Mouse (Mus musculus) heart, embryonic 14.5 days (tissue): ENCODE data around the gene Ftl1. TPM values are rescaled to one million over a fixed set of nuclear protein-coding genes. Genes with fewer than 3 reads are reported as not detected.
"Not testable (repeated sequence)": the region's sequence is repeated elsewhere in the genome, so short reads cannot be mapped to it uniquely, and the experiment has no call there.

ENCODE experiments used
- ATAC-seq: fragments of 200-750 bp; cut with Nextera tagmentation; 2 replicates; pipeline ENCODE4 v1.8.0; 2017; ENCODE audit warnings: low read depth, moderate TSS enrichment; ENCODE audit not compliant: insufficient number of reproducible peaks, insufficient read depth, low FRiP score
- H3K27ac ChIP-seq, 2 experiments: fragments of 200-500 bp in 1 of 2; fragments of 300-500 bp in 1 of 2; sonication (generic) in 1 of 2; replicated peaks in 1 of 2; 2 replicates each; pipeline ENCODE4 v1.5.1; 2012 to 2014; ENCODE audit warnings: low read depth in 2 of 2, low read length in 2 of 2, control low read depth in 1 of 2, mild to moderate bottlenecking in 1 of 2, mixed read lengths in 1 of 2; ENCODE audit not compliant: control insufficient read depth in 1 of 2, insufficient read depth in 1 of 2
- H3K27me3 ChIP-seq: fragments of 300-500 bp; sonication (generic); 2 replicates; pipeline ENCODE4 v1.6.1; 2014; ENCODE audit warnings: mild to moderate bottlenecking, low read length, control low read depth; ENCODE audit not compliant: control insufficient read depth, insufficient read depth
- H3K36me3 ChIP-seq: fragments of 300-500 bp; sonication (generic); 2 replicates; pipeline ENCODE4 v1.6.1; 2014; ENCODE audit warnings: mild to moderate bottlenecking, control low read depth, low read length, mixed read lengths; ENCODE audit not compliant: control insufficient read depth, insufficient read depth
- H3K4me1 ChIP-seq, 2 experiments: fragments of 200-500 bp in 1 of 2; fragments of 300-500 bp in 1 of 2; sonication (generic) in 1 of 2; 2 replicates each; pipeline ENCODE4 v1.6.1; 2012 to 2014; ENCODE audit warnings: low read length in 2 of 2, control low read depth in 1 of 2, mixed read lengths in 1 of 2; ENCODE audit not compliant: control insufficient read depth in 2 of 2, insufficient read depth in 2 of 2
- H3K4me2 ChIP-seq: fragments of 300-500 bp; sonication (generic); 2 replicates; pipeline ENCODE4 v1.6.1; 2014; ENCODE audit warnings: mild to moderate bottlenecking, low read length
- H3K4me3 ChIP-seq, 2 experiments: fragments of 200-500 bp in 1 of 2; fragments of 300-500 bp in 1 of 2; sonication (generic) in 1 of 2; 2 replicates each; pipeline ENCODE4 v1.5.1; 2012 to 2014; ENCODE audit warnings: low read length in 2 of 2, mild to moderate bottlenecking in 2 of 2, control low read depth in 1 of 2, low read depth in 1 of 2, moderate library complexity in 1 of 2; ENCODE audit not compliant: control insufficient read depth in 1 of 2, insufficient read depth in 1 of 2
- H3K9ac ChIP-seq: fragments of 300-500 bp; sonication (generic); 2 replicates; pipeline ENCODE4 v1.6.1; 2014; ENCODE audit warnings: mild to moderate bottlenecking, low read length
- H3K9me3 ChIP-seq: fragments of 300-500 bp; sonication (generic); 2 replicates; pipeline ENCODE4 v1.6.1; 2016; ENCODE audit warnings: low read length, control low read depth; ENCODE audit not compliant: control insufficient read depth
- WGBS: fragments of 180-500 bp; shearing (Covaris S2); extraction: QIAGEN DNeasy Blood & Tissue Kit; methylation state at CpG from one replicate; pipeline ENCODE4 v1.1.7; 2014; 5-methylcytosine and 5-hydroxymethylcytosine counted together
- polyA plus RNA-seq: library from polyadenylated mRNA; unstranded; fragments of >200 nt; fragmentation: Nextera tagmentation; extraction: Ambion mirVana; gene quantifications from 2 replicates; pipeline ENCODE4 v1.2.1, GENCODE M21; 2014

Ftl1 gene
- 3,513 and 3,606 TPM in 2 replicates for polyA plus RNA-seq

DNA sequence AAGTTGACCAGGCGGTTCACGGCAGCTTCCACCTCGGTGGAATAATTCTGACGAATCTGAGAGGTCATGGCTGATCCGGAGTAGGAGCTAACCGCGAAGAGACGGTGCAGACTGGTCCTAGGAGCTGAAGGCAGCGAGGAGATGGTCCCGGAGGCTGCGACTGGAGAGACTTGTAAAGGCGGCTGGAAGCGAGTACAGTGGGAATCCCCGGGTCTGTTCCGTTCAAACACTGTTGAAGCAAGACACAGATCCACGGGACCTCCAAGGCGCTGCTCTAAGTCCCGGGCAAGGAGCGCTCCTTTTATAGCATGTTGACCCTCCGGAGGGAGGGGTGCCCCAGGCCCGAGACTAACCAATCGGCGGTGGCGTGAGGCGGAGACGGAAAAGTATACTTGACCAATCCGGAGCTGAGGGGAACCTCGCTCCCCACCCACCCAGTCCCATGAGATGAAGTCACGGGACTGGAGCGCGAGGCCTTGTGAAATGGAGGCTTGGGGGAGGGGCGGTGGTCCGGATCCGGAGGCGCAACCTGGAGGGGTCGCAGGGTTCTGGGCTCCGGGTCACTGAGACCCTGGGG lies at the start of gene Ftl1:
Ftl1 (minus strand) TSS at position 321 of the 577 bp plus-strand sequence.
- Histone ChIP-seq H3K9ac (peak within 1 kb of the TSS; percentile 93), H3K27ac (peak within 1 kb of the TSS; percentile 86 to 93), H3K4me2 (peak within 1 kb of the TSS; percentile 90), H3K4me1 (peaks cover 18 to 32% of the 10 kb centered on the region in 2 experiments), H3K36me3 (peaks cover 63% of the 10 kb centered on the region), H3K4me3 (peak within 1 kb of the TSS; percentile 71 to 85)
- H3K27me3 ChIP-seq, H3K9me3 ChIP-seq: not testable (repeated sequence)
- peak; percentile 93 for ATAC-seq
- WGBS = 1% methylated on average over 26 of the region's 37 CpGs

- Histone ChIP-seq H3K4me3 (peak overlapping the region; percentile 76 to 92), H3K27me3 (no peaks in the 10 kb centered on the region), H3K4me1 (peaks cover 6 to 15% of the 10 kb centered on the region in 2 experiments), H3K36me3 (peaks cover 37% of the 10 kb centered on the region), H3K27ac (peak overlapping the region in 1 of 2 experiments; percentile 87; a peak in 2 of 4 replicates), H3K9me3 (no peaks in the 10 kb centered on the region), H3K9ac (peak overlapping the region; percentile 87), H3K4me2 (peak overlapping the region; percentile 85)
- ATAC-seq = no peak
- 35% methylated on average over 19 of the region's 19 CpGs for WGBS
Measured at GRCm38 (mm10) chr7:45509181-45509882, 49.6 kb upstream of the Ftl1 start.

DNA sequence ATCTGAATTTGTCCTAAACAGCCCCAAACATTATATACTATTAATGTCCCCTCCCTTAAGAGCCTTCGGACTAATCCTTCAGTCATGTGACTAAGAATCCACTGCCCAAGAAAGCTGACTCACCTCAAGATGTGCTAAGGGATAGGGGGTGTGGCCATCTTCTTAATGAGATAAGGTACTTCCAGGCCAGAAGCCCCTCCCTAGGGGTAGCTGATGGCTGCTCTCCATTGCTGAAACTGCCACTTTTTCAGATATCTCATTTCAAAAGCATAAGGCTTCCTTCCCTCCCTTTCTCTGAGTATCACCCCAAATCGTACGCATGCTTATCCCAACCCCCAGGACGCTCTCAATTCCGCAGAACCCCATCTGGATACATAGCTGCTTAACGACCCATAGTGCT lies 48.9 kb upstream of the Ftl1 start:
- no peak overlapping the region for H3K27ac ChIP-seq
- peaks cover 37% of the 10 kb centered on the region for H3K36me3 ChIP-seq
- H3K9ac ChIP-seq = peak overlapping the region; percentile 87
- no peaks in the 10 kb centered on the region for H3K27me3 ChIP-seq
- H3K9me3 ChIP-seq = no peaks in the 10 kb centered on the region
- ATAC-seq = no peak
- peaks cover 6 to 15% of the 10 kb centered on the region in 2 experiments for H3K4me1 ChIP-seq
- peak overlapping the region; percentile 85 for H3K4me2 ChIP-seq
- H3K4me3 ChIP-seq = no peak overlapping the region
- whole genome bisulfite sequencing = 76% methylated on average over 6 of the region's 6 CpGs

DNA sequence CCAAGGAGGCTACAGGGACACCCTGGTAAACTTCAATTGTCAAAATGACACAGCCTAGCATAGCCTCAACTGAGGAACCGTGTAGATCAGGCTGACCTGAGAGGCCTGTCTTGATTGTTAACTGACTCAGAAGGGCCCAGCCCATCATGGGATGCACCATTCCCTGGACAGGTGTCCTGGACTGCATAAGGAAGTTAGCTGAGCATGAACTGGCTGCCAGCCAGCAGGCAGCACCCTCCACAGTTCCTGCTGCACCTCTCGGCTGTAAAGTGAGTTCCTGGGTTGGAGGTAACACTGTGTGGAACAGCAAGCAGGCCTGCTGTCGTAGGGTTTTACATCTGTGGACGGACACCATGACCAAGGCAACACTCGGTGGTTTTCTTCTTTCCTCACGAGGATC lies 47.9 kb upstream of the Ftl1 start:
- WGBS = 80% methylated on average over 6 of the region's 6 CpGs
- Histone ChIP-seq H3K36me3 (peaks cover 47% of the 10 kb centered on the region), H3K9ac (no peak overlapping the region), H3K4me3 (no peak overlapping the region), H3K4me1 (peaks cover 6 to 15% of the 10 kb centered on the region in 2 experiments), H3K27ac (no peak overlapping the region), H3K9me3 (no peaks in the 10 kb centered on the region), H3K27me3 (no peaks in the 10 kb centered on the region), H3K4me2 (no peak overlapping the region)
- ATAC-seq = no peak

GRCm38 (mm10) chr7:45498427-45498826 lies 38.7 kb upstream of the Ftl1 start:
- ATAC-seq = no peak

GRCm38 (mm10) chr7:45494548-45494947 lies 34.9 kb upstream of the Ftl1 start:
- H3K9me3 ChIP-seq = no peaks in the 10 kb centered on the region

More at GRCm38 (mm10) chr7:45498427-45498826, 38.7 kb upstream of the Ftl1 start:
- no peak overlapping the region for H3K9ac ChIP-seq
- no peak overlapping the region for H3K4me2 ChIP-seq
- no peaks in the 10 kb centered on the region for H3K27me3 ChIP-seq
- H3K4me1 ChIP-seq = peaks cover 0 to 2% of the 10 kb centered on the region in 2 experiments; a peak in 1 of 4 replicates
- H3K4me3 ChIP-seq = no peak overlapping the region
- peaks cover 96% of the 10 kb centered on the region for H3K36me3 ChIP-seq
- H3K9me3 ChIP-seq = no peaks in the 10 kb centered on the region
- no peak overlapping the region for H3K27ac ChIP-seq
- 96% methylated on average over 6 of the region's 6 CpGs for WGBS

DNA sequence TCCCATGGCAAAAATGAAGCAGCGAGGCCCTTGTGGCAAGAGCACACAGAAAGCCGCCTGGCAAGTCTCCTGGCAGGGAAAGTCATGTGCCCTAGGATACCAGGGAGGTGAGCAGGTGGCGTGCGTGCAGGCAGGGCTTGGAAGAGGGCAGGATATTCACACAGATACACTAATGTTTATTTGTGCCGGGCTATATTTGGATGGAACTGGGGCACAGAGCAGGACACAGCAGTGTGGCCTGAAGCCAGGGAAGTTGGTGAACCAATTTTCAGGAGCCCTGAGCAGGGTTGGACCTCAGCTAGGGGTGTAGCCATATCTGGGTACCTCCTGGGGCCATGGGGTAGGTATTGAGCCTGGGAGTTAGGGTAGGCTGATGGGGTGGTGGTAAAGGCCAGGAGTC lies 33.3 kb upstream of the Ftl1 start:
- Histone ChIP-seq H3K9ac (no peak overlapping the region), H3K9me3 (no peaks in the 10 kb centered on the region), H3K4me3 (no peak overlapping the region), H3K36me3 (peaks cover 60% of the 10 kb centered on the region), H3K4me1 (peaks cover 5 to 9% of the 10 kb centered on the region in 2 experiments; a peak in 2 of 4 replicates), H3K27me3 (no peaks in the 10 kb centered on the region), H3K27ac (no peak overlapping the region), H3K4me2 (no peak overlapping the region)
- no peak for ATAC-seq
- WGBS = 92% methylated on average over 5 of the region's 5 CpGs

More at GRCm38 (mm10) chr7:45494548-45494947, 34.9 kb upstream of the Ftl1 start:
- H3K27me3 ChIP-seq = no peaks in the 10 kb centered on the region
- H3K36me3 ChIP-seq = peaks cover 76% of the 10 kb centered on the region
- 84% methylated on average over 9 of the region's 9 CpGs for WGBS
- no peak overlapping the region for H3K4me2 ChIP-seq
- H3K9ac ChIP-seq = no peak overlapping the region
- H3K27ac ChIP-seq = no peak overlapping the region
- no peak overlapping the region for H3K4me3 ChIP-seq
- H3K4me1 ChIP-seq = peaks cover 4% of the 10 kb centered on the region in 2 experiments; a peak in 2 of 4 replicates
- ATAC-seq = no peak
